Mouse (Mus musculus) cerebellum, adult 2 months (tissue): Measurements from ENCODE around the gene Gprc5d.

ENCODE experiments used
- CTCF ChIP-seq: fragments of 200-500 bp; IDR thresholded peaks from 2 replicates; pipeline ENCODE4 v1.5.1; 2011; ENCODE audit warnings: low read depth, mild to moderate bottlenecking, control low read depth, low read length, moderate library complexity, borderline replicate concordance; ENCODE audit not compliant: insufficient read depth
- POLR2A ChIP-seq: fragments of 200-500 bp; IDR thresholded peaks from 2 replicates; pipeline ENCODE4 v1.6.1; 2011; ENCODE audit warnings: low read length, control low read depth, borderline replicate concordance; ENCODE audit not compliant: insufficient read depth

DNA sequence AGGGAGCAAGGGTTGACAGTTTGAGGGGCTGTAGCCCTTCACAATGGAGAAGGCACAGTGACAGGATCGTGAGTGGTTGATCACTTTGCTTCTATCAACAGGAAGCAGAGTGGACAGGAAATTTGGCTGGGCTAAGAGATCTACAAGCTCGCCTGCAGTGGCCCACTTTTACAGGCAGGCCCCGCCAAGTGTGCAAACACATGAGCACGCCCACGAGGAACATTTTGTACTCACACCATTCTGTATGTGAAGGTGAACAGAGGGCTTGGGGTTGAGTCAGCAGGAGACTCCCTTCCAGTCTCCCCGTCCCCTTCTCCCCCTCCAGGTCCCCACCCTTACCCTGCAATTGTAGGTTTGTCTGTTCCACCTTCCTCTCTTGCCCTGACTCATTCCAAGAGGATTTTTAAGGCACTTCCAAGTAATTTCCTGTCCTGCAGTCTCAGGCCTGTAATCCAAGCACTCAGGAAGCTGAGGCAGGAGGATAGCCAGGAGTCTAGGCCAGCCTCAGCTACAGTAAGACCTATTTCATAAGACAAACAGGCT is 43.6 kb downstream of the Gprc5d start:
- TF ChIP-seq CTCF, result no peak
- no peak for TF ChIP-seq POLR2A
